Mouse (Mus musculus) kidney, embryonic 16.5 days (tissue): Measurements from ENCODE around the gene Zfp213. TPM values are rescaled to one million over a fixed set of nuclear protein-coding genes. Genes with fewer than 3 reads are reported as not detected.
A peak's percentile ranks its signal among the peaks of the same experiment; 100 is the strongest.

ENCODE experiments used
- ATAC-seq: fragments of 200-750 bp; cut with Nextera tagmentation; 2 replicates; pipeline ENCODE4 v1.8.0; 2017; ENCODE audit warnings: moderate TSS enrichment; ENCODE audit not compliant: low FRiP score, low TSS enrichment
- H3K27ac ChIP-seq: fragments of 300-500 bp; sonication (generic); 2 replicates; pipeline ENCODE4 v1.5.1; 2014; ENCODE audit warnings: low read length
- H3K27me3 ChIP-seq: fragments of 300-500 bp; sonication (generic); 2 replicates; pipeline ENCODE4 v1.6.1; 2014; ENCODE audit warnings: low read length, control low read depth, mixed read lengths; ENCODE audit not compliant: insufficient read depth
- H3K36me3 ChIP-seq: fragments of 300-500 bp; sonication (generic); 2 replicates; pipeline ENCODE4 v1.6.1; 2014; ENCODE audit warnings: low read length, control low read depth, mixed read lengths; ENCODE audit not compliant: insufficient read depth
- H3K4me1 ChIP-seq: fragments of 300-500 bp; sonication (generic); 2 replicates; pipeline ENCODE4 v1.6.1; 2014; ENCODE audit warnings: low read length, control low read depth, mixed read lengths; ENCODE audit not compliant: insufficient read depth
- H3K4me2 ChIP-seq: fragments of 300-500 bp; sonication (generic); replicated peaks from 2 replicates; pipeline ENCODE4 v1.6.1; 2014; ENCODE audit warnings: low read depth, low read length
- H3K4me3 ChIP-seq: fragments of 300-500 bp; sonication (generic); 2 replicates; pipeline ENCODE4 v1.5.1; 2014; ENCODE audit warnings: mild to moderate bottlenecking, low read length
- H3K9ac ChIP-seq: fragments of 300-500 bp; sonication (generic); replicated peaks from 2 replicates; pipeline ENCODE4 v1.6.1; 2014; ENCODE audit warnings: low read length
- H3K9me3 ChIP-seq: fragments of 300-500 bp; sonication (generic); 2 replicates; pipeline ENCODE4 v1.6.1; 2016; ENCODE audit warnings: low read length, control low read depth
- WGBS: fragments of 180-500 bp; shearing (Covaris S2); extraction: QIAGEN DNeasy Blood & Tissue Kit; methylation state at CpG from one replicate; pipeline ENCODE4 v1.1.7; 2014; 5-methylcytosine and 5-hydroxymethylcytosine counted together
- polyA plus RNA-seq: library from polyadenylated mRNA; unstranded; fragments of >200 nt; fragmentation: Nextera tagmentation; extraction: Ambion mirVana; gene quantifications from 2 replicates; pipeline ENCODE4 v1.2.1, GENCODE M21; 2015

Gene Zfp213
- polyA plus RNA-seq, 1 experiment from 2014 or later = 24.1 TPM

DNA sequence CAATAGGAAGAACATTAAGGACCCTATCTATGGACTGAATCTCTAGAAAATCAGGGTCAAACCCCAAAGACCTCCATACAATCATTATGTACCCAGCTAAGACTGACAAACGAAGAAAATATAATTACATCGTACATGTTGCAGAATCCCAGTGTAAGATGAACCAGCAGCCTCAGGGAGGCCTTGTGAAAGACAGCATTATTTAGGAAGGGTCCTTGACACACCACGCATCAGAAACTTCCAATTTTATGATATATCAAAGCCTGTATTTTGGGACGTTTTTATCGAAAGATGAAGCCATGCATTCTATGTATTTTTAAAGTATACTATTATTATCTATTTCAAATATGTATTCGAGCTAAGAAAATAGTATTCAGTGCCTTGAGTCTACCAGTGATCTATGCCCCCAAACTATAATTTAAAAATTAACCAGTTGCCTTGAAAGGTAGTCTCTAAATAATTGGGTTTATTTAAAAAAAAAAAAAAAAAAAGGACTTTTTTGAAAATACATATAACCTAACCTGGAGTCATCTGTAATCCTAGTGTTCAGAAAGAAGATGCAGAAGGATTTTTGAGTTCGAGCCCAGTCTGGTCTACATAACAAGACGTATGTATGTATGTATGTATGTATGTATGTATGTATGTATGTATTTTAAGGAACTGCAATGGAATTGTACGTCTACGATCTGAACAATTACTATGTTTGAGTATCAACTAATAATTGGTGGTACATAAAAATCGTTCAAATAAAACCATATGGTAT, 16.2 kb downstream of the Zfp213 start:
- peaks cover 11% of the 10 kb centered on the region; the same call in 1 of the 2 replicates for H3K4me1 ChIP-seq
- H3K36me3 ChIP-seq = no peaks in the 10 kb centered on the region
- H3K9me3 ChIP-seq = no peaks in the 10 kb centered on the region
- WGBS = 51% methylated on average over 11 of the region's 11 CpGs
- peak overlapping the region; percentile 72 for H3K4me2 ChIP-seq
- no peak overlapping the region for H3K9ac ChIP-seq
- 0 out of 2 replicates have a peak, but pooled peaks cover 2% of the 10 kb centered on the region for H3K27me3 ChIP-seq
- ATAC-seq = no peak
- no peak overlapping the region for H3K27ac ChIP-seq
- H3K4me3 ChIP-seq = no peak overlapping the region

DNA sequence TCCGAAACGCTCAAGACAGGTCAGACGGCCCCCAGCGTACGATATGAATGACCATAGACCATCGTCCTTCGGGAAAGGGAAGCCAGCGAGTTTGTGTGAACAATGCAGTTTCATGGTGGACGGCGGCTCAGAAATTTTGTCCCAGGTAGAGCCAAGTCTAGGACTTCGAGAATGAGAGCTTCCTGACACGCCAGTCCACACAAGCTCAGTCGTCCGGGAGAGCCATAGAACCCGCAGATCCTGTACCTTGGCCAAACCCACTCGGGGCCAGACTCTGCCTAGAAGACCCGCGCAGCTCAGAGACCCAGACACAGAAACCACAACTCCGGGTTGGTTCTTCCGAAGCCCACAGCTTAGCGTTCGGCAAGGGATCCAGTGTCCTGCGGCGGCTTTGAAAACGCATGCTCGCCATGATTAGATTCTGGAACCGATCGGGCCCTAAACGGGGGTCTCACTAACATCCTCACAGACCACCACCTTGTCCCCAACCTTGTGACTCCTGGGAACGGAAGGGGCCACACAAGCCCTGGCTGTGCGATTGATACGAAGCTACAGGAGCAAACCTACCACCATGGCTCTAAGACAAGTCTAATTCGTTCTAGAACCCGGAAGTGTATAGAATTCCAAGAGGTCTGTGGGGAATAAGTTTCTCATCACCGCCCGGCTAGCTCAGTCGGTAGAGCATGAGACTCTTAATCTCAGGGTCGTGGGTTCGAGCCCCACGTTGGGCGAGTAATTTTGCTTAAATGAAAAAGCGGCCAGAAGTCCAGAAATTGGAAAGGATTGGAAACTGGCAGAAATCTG, 17.1 kb downstream of the Zfp213 start:
- peak overlapping the region; percentile 75 for H3K9ac ChIP-seq
- WGBS = under 1% methylated on average over 42 of the region's 42 CpGs
- H3K27me3 ChIP-seq = 0 out of 2 replicates have a peak, but pooled peaks cover 2% of the 10 kb centered on the region
- peak; percentile 20 for ATAC-seq
- peak overlapping the region; percentile 85 for H3K4me3 ChIP-seq
- H3K27ac ChIP-seq = peak overlapping the region; percentile 82
- H3K4me2 ChIP-seq = peak overlapping the region; percentile 49
- H3K36me3 ChIP-seq = no peaks in the 10 kb centered on the region
- H3K9me3 ChIP-seq = no peaks in the 10 kb centered on the region
- peaks cover 18% of the 10 kb centered on the region for H3K4me1 ChIP-seq

DNA sequence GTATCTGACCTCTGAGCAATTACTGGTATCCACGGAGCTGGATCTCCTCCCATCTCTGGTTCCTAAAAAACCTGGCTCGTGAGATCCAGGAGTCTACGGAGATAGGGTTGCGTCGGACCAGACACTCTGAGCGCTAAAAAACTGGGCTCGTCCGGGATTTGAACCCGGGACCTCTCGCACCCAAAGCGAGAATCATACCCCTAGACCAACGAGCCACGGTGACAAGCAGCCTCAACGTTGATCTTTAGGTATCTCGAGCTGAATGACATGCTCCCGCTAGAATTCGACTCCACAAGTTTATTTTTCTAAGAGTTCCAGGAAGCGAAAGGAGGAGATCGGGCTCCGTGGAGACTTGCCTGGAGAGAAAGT, 17.7 kb downstream of the Zfp213 start:
- peak overlapping the region; percentile 85 for H3K4me3 ChIP-seq
- H3K4me1 ChIP-seq = peaks cover 18% of the 10 kb centered on the region
- ATAC-seq = peak; percentile 58
- H3K27me3 ChIP-seq = 0 out of 2 replicates have a peak, but pooled peaks cover 2% of the 10 kb centered on the region
- H3K4me2 ChIP-seq = peak overlapping the region; percentile 49
- H3K9me3 ChIP-seq = no peaks in the 10 kb centered on the region
- peak overlapping the region; percentile 75 for H3K9ac ChIP-seq
- H3K36me3 ChIP-seq = no peaks in the 10 kb centered on the region
- H3K27ac ChIP-seq = peak overlapping the region; percentile 82; the same call in 1 of the 2 replicates
- WGBS = 1% methylated on average over 20 of the region's 20 CpGs

DNA sequence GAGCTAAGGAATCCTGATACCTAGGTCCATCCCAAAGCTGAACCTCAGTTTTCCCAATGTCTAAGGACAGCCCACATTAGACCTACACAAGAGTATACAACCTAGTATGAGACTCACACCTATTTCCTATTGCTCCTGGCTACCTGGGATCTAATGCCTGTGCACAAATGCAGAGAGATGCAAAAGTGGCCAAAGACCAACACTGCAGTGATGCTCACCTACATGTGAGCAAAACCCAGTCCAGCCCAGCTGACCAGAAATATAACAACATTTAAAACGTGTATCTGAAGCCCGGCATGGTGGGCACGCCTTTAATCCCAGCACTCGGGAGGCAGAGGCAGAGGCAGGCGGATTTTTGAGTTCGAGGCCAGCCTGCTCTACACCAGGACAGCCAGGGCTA, 18.2 kb downstream of the Zfp213 start:
- no peak for ATAC-seq
- Histone ChIP-seq H3K9me3 (no peaks in the 10 kb centered on the region), H3K4me1 (peaks cover 14% of the 10 kb centered on the region), H3K27me3 (0 out of 2 replicates have a peak, but pooled peaks cover 2% of the 10 kb centered on the region), H3K4me2 (peak overlapping the region; percentile 49), H3K36me3 (no peaks in the 10 kb centered on the region), H3K9ac (no peak overlapping the region), H3K27ac (no peak overlapping the region), H3K4me3 (peak overlapping the region; percentile 85)
- WGBS = 19% methylated on average over 6 of the region's 6 CpGs

DNA sequence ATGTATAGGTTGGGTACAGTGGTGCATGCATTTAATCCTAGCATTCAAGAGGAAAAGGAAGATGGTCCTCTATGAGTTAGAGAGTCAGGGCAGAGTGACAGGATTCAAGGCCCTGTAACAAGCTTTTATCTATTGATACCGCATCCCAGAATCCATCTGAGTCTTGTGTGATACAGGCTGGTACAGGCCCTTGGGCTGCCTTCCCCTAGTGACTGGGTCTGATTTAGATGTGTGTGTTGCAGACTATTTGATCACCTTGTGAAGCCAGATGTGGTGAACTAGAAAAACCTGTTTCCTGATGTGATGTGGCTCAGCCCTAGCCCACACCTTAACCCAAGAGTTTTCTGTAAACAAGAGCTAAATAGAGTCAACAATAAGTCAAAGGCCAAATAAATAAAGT, 19.3 kb downstream of the Zfp213 start:
- no peak overlapping the region for H3K4me2 ChIP-seq
- WGBS = 93% methylated on average over 1 of the region's 1 CpGs
- no peak for ATAC-seq

DNA sequence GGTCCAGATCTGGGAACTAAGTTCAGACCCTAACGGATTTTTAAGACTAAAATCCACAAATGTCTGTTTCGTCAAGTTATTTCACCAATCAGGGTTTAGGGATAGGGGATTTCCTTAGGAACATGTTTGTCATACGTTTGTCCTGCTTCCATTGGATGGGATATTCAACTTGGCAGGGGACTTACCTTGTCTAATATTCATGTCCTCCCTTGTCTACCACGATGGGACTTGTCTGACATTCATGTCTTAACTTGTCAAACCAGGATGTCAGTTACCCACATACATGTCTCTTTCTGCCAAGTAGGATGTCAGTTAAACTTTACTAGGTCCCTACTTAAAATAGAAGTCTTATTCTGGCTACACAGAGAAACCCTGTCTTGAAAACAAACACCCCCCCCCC, 20.1 kb downstream of the Zfp213 start:
- Histone ChIP-seq H3K9ac (no peak overlapping the region), H3K4me1 (peaks cover 12% of the 10 kb centered on the region), H3K27me3 (peaks cover 10% of the 10 kb centered on the region), H3K27ac (no peak overlapping the region), H3K9me3 (no peaks in the 10 kb centered on the region), H3K4me2 (no peak overlapping the region), H3K4me3 (no peak overlapping the region), H3K36me3 (no peaks in the 10 kb centered on the region)
- ATAC-seq = no peak
- WGBS = 78% methylated on average over 4 of the region's 4 CpGs

More for the DNA sequence above, 19.3 kb downstream of the Zfp213 start:
- Histone ChIP-seq H3K4me3 (no peak overlapping the region), H3K36me3 (no peaks in the 10 kb centered on the region), H3K9me3 (no peaks in the 10 kb centered on the region), H3K27ac (no peak overlapping the region), H3K9ac (no peak overlapping the region), H3K27me3 (peaks cover 2% of the 10 kb centered on the region; the same call in 1 of the 2 replicates), H3K4me1 (peaks cover 14% of the 10 kb centered on the region)

DNA sequence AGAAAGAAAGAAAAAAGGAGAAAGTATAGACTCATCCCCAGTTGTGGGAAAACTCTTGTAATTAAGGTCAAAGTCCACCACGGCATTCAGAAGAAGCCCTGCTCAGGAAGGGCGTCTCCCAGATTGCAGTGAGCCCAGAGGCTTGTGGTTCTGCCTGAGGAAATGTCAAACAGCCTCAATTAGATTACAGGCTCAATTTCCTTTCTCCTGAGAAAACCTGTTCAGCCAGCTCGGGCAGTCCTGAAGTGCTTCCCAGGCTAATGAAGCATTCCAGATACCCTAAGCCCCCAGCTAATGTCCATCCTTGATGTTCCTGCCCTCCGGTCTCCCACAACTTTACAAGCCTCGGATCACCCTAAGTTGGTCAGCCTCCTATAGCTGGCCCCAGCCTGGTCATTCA, 20.7 kb downstream of the Zfp213 start:
- Histone ChIP-seq H3K27me3 (peaks cover 16% of the 10 kb centered on the region), H3K4me2 (peak overlapping the region; percentile 8; the same call in 1 of the 2 replicates), H3K9me3 (no peaks in the 10 kb centered on the region), H3K4me3 (no peak overlapping the region), H3K27ac (no peak overlapping the region), H3K36me3 (no peaks in the 10 kb centered on the region), H3K9ac (no peak overlapping the region), H3K4me1 (peaks cover 15% of the 10 kb centered on the region)
- WGBS = 15% methylated on average over 5 of the region's 5 CpGs
- ATAC-seq = no peak

DNA sequence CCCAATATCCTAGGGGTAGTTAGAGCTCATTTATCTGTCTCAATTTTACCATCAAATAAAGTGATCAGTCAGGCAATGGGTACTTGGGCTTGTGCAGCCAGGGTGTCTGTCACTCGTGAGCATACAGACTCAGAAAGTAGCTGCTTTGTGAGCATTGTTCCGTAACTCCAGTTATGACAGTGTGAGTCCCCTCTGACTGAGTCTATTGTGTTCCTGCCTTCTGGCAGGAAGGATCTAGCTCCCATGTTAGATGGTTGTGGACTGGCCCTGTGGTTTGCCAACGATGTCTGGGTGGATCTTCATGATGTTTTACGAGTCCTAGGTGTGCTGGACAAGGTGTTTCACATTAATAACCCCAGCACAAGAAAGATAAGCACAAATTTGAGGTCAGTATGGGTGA, 21.2 kb downstream of the Zfp213 start:
- WGBS = 41% methylated on average over 4 of the region's 4 CpGs
- H3K4me2 ChIP-seq = no peak overlapping the region; the same call in 1 of the 2 replicates

DNA sequence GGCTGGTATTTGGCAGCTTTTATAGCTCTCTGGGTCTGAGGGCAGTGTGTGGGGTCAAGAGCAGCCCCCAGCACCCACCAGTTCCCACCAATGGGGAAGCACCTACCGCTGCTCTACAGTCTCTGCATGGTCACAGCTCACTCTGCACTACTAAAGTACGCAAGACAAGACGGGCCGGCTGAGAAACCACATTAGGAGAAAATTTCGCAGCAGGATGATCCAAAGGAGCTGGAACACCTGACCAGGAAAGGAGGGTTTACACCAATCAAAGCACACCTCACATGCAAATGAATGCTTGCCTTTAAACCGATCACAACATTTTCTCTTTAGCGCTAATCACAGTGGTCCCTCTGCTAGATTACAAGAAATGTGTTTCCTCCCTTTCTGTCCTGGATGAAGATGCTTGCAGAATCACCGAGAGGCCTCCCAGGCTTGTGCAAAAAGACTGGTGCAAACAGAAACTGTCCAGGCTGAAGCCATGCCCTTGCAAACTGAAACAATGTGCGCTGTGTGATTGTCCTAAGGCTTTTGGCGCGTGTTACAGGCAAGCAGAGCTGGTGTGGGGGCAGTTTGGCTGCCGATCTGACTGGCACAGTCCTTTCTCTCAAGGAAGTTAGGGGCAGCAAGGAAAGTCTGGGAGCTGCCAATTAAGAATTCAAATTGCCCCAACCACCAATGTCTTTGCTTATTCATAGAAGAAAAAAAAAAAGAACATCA, 21.9 kb downstream of the Zfp213 start:
- Histone ChIP-seq H3K9ac (no peak overlapping the region), H3K27ac (no peak overlapping the region), H3K4me1 (peaks cover 22% of the 10 kb centered on the region), H3K27me3 (peaks cover 27% of the 10 kb centered on the region), H3K36me3 (no peaks in the 10 kb centered on the region), H3K4me2 (peak overlapping the region; percentile 48), H3K4me3 (peak overlapping the region; percentile 8), H3K9me3 (no peaks in the 10 kb centered on the region)
- ATAC-seq = no peak
- 17% methylated on average over 12 of the region's 12 CpGs for WGBS

More for the DNA sequence above, 21.2 kb downstream of the Zfp213 start:
- Histone ChIP-seq H3K9me3 (no peaks in the 10 kb centered on the region), H3K27me3 (peaks cover 21% of the 10 kb centered on the region), H3K36me3 (no peaks in the 10 kb centered on the region), H3K9ac (no peak overlapping the region), H3K4me1 (peaks cover 19% of the 10 kb centered on the region), H3K27ac (no peak overlapping the region), H3K4me3 (no peak overlapping the region)
- ATAC-seq = no peak
